Mouse (Mus musculus) thymus, adult 2 months (tissue): ENCODE results near the gene Gm20388.
A peak's percentile ranks its signal among the peaks of the same experiment; 100 is the strongest.

ENCODE experiments used
- CTCF ChIP-seq: fragments of 200-500 bp; IDR thresholded peaks from 2 replicates; pipeline ENCODE4 v1.5.1; 2012; ENCODE audit warnings: mild to moderate bottlenecking, control low read depth, low read length, moderate library complexity, borderline replicate concordance; ENCODE audit not compliant: control insufficient read depth, poor library complexity, insufficient read depth; ENCODE audit errors: extremely low read depth
- POLR2A ChIP-seq: fragments of 200-500 bp; IDR thresholded peaks from 2 replicates; pipeline ENCODE4 v1.6.1; 2012; ENCODE audit warnings: mild to moderate bottlenecking, low read length, control low read depth, moderate library complexity; ENCODE audit not compliant: control insufficient read depth, poor library complexity, insufficient read depth; ENCODE audit errors: extremely low read depth

- peak; percentile 93 for TF ChIP-seq CTCF
- no peak for TF ChIP-seq POLR2A
These were observed 268.4 kb downstream of the Gm20388 start for GRCm38 (mm10) chr8:120179027-120179431.
